10 mouse cellular contexts compared by ENCODE assay signal in the genomic region with DNA sequence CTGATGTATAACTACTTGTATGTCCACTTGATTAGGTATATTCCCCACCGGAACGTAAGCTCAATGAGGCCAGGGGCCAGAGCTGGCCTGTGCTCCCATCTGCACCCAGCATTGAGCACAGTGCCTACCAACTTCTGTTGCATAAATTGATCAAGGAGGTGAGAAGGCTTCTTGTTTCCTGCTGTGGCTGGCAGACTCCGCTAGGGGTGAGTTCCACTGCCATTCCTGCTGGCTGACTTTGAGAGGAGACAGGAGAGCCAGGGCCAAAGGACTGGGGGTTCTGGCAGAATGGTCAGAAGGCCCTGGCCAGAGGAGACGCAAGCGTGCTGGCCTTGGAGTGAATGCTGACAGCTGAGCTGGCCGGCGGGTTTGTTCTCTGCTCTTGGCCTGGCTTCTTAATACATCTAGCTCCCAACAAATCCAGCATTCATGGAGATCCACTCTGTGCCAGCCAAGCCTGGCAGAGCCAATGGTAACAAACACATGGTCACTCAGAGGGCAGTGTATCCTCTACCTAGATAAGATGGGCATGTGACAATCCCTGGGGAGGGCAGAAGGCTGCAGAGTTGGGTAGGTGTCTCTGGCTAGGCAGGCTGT. TPM values are rescaled to one million over a fixed set of nuclear protein-coding genes. Genes with fewer than 3 reads are reported as not detected.
DNase-seq lines count a peak whose midpoint lies in the region; ATAC-seq lines count a peak whose summit lies in the region.
"Had no signal": no experiment of that assay in that cellular context is flagged by ENCODE, and none has a peak within 500 bp of the region (broad histone marks: within the 10 kb centered on the region; RNA-seq: fewer than 3 reads in every experiment).

No protein-coding gene starts in this region.

- 0 out of 2 replicates have a peak, but pooled peaks have one; percentile 7 for ATAC-seq in lung, embryonic 15.5 days (ENCODE audit: borderline replicate concordance, extremely low read depth, low FRiP score, low TSS enrichment)
- no peak for ATAC-seq in midbrain, embryonic 13.5 days

- no peak overlapping the region for H3K9ac ChIP-seq in lung, embryonic 15.5 days
- no peak overlapping the region for H3K9ac ChIP-seq in midbrain, embryonic 13.5 days (replicated peaks)
- H3K9ac ChIP-seq: embryonic facial prominence, embryonic 15.5 days had no signal

- no peak overlapping the region for H3K27ac ChIP-seq in lung, embryonic 15.5 days
- H3K27ac ChIP-seq in midbrain, embryonic 13.5 days = no peak overlapping the region
- H3K27ac ChIP-seq: embryonic facial prominence, embryonic 15.5 days had no signal

- H3K4me1 ChIP-seq in lung, embryonic 15.5 days = peaks cover 40% of the 10 kb centered on the region
- H3K4me1 ChIP-seq in midbrain, embryonic 13.5 days (replicated peaks) = no peaks in the 10 kb centered on the region

- no peak overlapping the region for H3K4me3 ChIP-seq in lung, embryonic 15.5 days
- H3K4me3 ChIP-seq in midbrain, embryonic 13.5 days (replicated peaks) = no peak overlapping the region
- H3K4me3 ChIP-seq: embryonic facial prominence, embryonic 15.5 days; megakaryocyte, embryonic 14.5 days had no signal

- H3K4me2 ChIP-seq in lung, embryonic 15.5 days = no peak overlapping the region
- H3K4me2 ChIP-seq in midbrain, embryonic 13.5 days (replicated peaks) = no peak overlapping the region
- H3K4me2 ChIP-seq: embryonic facial prominence, embryonic 15.5 days had no signal

- H3K9me3 ChIP-seq in lung, embryonic 15.5 days = no peaks in the 10 kb centered on the region
- no peaks in the 10 kb centered on the region for H3K9me3 ChIP-seq in midbrain, embryonic 13.5 days
- H3K9me3 ChIP-seq: embryonic facial prominence, embryonic 15.5 days had no signal

- WGBS in lung, embryonic 15.5 days = 55% methylated on average over 7 of the region's 7 CpGs
- WGBS in midbrain, embryonic 13.5 days = 86% methylated on average over 7 of the region's 7 CpGs

- H3K27me3 ChIP-seq in lung, embryonic 15.5 days = no peaks in the 10 kb centered on the region
- 0 out of 2 replicates have a peak, but pooled peaks cover 4% of the 10 kb centered on the region for H3K27me3 ChIP-seq in midbrain, embryonic 13.5 days
- H3K27me3 ChIP-seq: embryonic facial prominence, embryonic 15.5 days had no signal

- intact Hi-C loops in heart, postnatal 14 days (cut with DNase I) = no loop called here

- H3K36me3 ChIP-seq in lung, embryonic 15.5 days = no peaks in the 10 kb centered on the region
- H3K36me3 ChIP-seq in midbrain, embryonic 13.5 days = no peaks in the 10 kb centered on the region
- H3K36me3 ChIP-seq: embryonic facial prominence, embryonic 15.5 days had no signal

- peak; percentile 73 for DNase-seq in ovary, postnatal 36 days (ENCODE audit: low spot score)
- DNase-seq in ovary, postnatal 14 days (ENCODE audit: low spot score) = no peak
- peak; percentile 67 to 75 for DNase-seq in frontal cortex, postnatal 10 days (ENCODE audit: low spot score in 2 of 2)
- DNase-seq in heart, postnatal 14 days = peak; percentile 77 to 85
- no peak for DNase-seq in thymus, postnatal 0 days (ENCODE audit: low spot score)
- no peak for DNase-seq in kidney, postnatal 14 days

RNA-seq across cellular contexts. Expression of gene Pabpc4, which starts 13.1 kb away (rescaled TPM):
- 100 to 1,000 TPM; 255 to 289 TPM for total RNA-seq in heart, postnatal 14 days (2021)
- 32.8 and 37.2 TPM in 2 replicates for polyA plus RNA-seq in lung, embryonic 15.5 days (2015; fragmentation: Nextera tagmentation; extraction: Ambion mirVana)
- polyA plus RNA-seq in thymus, postnatal 0 days (2015; fragmentation: Nextera tagmentation; extraction: Ambion mirVana) = 26.1 and 26.4 TPM in 2 replicates
- polyA plus RNA-seq in midbrain, embryonic 13.5 days (2015; fragmentation: Nextera tagmentation; extraction: Ambion mirVana) = 25.5 and 27.1 TPM in 2 replicates

RNA-seq across cellular contexts. Expression of gene Heyl, which starts 15.7 kb away (rescaled TPM):
- total RNA-seq in heart, postnatal 14 days (2021) = 10 to 100 TPM; 21.4 to 21.6 TPM
- 30.0 TPM in 2 replicates for polyA plus RNA-seq in lung, embryonic 15.5 days (2015; fragmentation: Nextera tagmentation; extraction: Ambion mirVana)
- polyA plus RNA-seq in thymus, postnatal 0 days (2015; fragmentation: Nextera tagmentation; extraction: Ambion mirVana) = 2.3 and 3.7 TPM in 2 replicates
- 5.5 and 6.6 TPM in 2 replicates for polyA plus RNA-seq in midbrain, embryonic 13.5 days (2015; fragmentation: Nextera tagmentation; extraction: Ambion mirVana)

RNA-seq across cellular contexts. Expression of gene Nt5c1a, which starts 47.8 kb away (rescaled TPM):
- 10 to 100 TPM; 37.2 to 47.6 TPM for total RNA-seq in heart, postnatal 14 days (2021)
- polyA plus RNA-seq in lung, embryonic 15.5 days (2015; fragmentation: Nextera tagmentation; extraction: Ambion mirVana) = not detected in 2 replicates
- not detected in 2 replicates for polyA plus RNA-seq in thymus, postnatal 0 days (2015; fragmentation: Nextera tagmentation; extraction: Ambion mirVana)
- polyA plus RNA-seq in midbrain, embryonic 13.5 days (2015; fragmentation: Nextera tagmentation; extraction: Ambion mirVana) = not detected in 2 replicates
- polyA plus RNA-seq: embryonic facial prominence, embryonic 15.5 days had no signal

Comparison
In these comparisons a context has a peak if more than half of its experiments do, and no peak if none do; other contexts are left out.
1. DNase-seq: peak in ovary, postnatal 36 days (single experiment), frontal cortex, postnatal 10 days (2 of 2) and heart, postnatal 14 days (2 of 2); none in ovary, postnatal 14 days (single experiment), thymus, postnatal 0 days (single experiment) and kidney, postnatal 14 days (single experiment).